Mouse (Mus musculus) mesoderm, embryonic 11.5 days (tissue): ENCODE measurements around the gene Ptprcap.
A peak's percentile ranks its signal among the peaks of the same experiment; 100 is the strongest.

ENCODE experiments used
- DNase-seq: peaks from one replicate; pipeline ENCODE4 v3.0.0-alpha.2; 2012; ENCODE audit warnings: low read depth, low spot score

Ptprcap gene

DNA sequence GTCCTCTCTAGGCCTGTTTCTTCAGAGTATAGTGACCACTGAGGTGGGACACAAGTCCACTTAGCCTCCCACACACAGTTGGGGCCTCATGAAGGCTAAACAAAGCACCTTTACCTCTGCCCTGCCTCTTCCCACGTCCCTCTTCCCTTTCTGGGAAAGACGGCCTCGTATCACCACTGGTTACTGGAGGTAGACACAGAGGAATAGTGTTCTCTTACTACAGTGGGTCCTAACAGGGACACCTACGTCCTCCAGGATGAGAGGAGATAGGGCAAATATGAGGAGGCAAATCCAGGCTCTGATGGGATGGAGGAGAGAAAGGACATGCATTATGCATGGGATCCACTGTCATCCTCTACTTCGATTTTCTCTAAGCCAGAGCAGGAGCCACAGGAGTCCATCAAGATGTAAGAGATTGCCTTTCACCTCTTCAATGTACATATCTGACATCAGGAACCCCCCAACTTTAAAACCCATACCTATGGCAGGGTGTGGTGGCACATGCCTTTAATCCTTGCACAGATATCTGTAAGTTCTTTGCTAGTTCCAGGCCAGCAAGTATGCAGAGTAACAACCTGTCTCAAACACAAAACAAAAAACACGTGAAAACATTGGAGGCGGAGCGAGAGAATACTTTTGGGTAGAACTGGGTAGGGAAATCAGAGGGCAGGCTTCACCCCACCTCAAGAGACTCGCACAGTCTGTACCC lies 5.5 kb upstream of the Ptprcap start:
- no peak for DNase-seq

- DNase-seq: peak; percentile 94
These were observed 5.0 kb upstream of the Ptprcap start, which contains the start of gene Coro1b for GRCm38 (mm10) chr19:4148491-4148806. Gene Coro1b (plus strand): TSS chr19:4148619.

- no peak for DNase-seq
These were observed 4.6 kb upstream of the Ptprcap start for GRCm38 (mm10) chr19:4148819-4149218.

- no peak for DNase-seq
These were observed 4.1 kb upstream of the Ptprcap start for GRCm38 (mm10) chr19:4149283-4149682.

GRCm38 (mm10) chr19:4149764-4150461 lies 3.5 kb upstream of the Ptprcap start:
- DNase-seq: no peak

GRCm38 (mm10) chr19:4150567-4151487 lies 2.6 kb upstream of the Ptprcap start:
- DNase-seq: no peak

DNA sequence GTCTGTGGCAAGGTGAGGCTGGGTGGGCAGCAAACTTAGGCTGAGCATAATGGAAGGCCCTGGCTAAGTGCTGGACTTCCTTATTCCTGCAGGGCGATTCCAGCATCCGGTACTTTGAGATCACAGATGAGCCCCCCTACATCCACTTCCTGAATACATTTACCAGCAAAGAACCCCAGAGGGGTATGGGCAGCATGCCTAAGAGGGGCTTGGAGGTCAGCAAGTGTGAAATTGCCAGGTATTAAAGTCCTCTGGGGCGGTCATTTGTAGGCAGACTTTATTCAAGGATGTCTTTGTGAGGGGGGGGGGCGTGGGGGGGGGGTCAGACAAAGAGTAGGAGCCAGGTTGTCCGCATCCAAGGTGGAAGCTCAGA lies 1.9 kb upstream of the Ptprcap start:
- DNase-seq: no peak

DNA sequence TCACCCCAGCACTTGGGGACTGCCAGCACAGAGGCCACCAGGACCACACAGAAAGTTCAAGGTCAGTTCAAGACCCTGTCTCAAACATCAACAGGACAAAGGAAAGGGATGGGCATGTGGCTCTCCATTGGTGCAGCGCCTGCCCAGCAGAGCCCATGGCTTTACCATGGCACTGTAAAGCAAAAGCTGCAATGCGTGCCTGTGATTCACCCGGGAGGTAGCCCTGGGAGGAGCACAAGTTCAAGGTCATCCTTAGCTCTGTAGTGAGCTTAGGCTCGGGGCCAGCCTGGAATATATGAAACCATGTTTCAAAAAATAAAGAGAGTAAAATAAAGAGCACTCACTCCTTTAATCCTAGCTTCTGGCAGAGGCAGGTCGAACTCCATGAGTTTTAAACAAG lies 1.5 kb upstream of the Ptprcap start:
- DNase-seq: no peak

DNA sequence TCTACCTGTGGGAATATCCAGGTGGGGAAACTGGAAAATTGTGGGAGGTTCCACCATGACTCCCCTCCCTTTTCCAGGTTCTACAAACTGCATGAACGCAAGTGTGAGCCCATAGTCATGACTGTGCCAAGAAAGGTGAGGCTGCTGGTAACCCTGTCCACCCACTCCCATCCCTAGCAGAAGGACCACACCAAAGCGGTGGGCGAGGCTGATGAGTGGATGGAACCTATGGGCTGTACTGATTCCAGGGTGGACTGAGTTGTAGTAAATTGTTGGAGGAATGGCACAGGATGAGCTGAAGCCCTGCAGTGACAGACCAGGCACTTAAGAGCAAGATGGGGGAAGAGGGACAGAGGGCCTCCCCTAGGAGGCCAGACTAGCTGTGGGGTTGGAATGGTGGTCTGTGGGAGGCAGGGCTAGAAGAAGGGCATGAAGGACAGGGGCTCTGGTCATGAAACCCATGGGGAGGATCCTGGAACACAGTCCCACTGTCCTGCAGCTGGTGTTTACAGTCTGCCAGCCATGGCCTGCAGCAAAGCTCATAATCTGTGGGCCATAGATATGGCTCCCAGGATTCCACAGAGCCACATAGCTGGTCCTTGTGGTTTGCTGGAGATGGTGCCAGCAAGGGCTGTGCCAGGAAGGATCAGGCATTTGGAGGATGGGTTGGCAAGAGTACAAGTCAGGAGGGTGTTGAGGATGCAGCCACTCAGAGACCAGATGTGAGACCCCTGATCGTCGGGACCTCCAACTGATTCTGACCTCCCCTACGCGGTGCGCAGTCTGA lies 766 bp upstream of the Ptprcap start:
- DNase-seq: no peak

- no peak for DNase-seq
These were observed 1.2 kb downstream of the Ptprcap start for GRCm38 (mm10) chr19:4154437-4155222.

DNA sequence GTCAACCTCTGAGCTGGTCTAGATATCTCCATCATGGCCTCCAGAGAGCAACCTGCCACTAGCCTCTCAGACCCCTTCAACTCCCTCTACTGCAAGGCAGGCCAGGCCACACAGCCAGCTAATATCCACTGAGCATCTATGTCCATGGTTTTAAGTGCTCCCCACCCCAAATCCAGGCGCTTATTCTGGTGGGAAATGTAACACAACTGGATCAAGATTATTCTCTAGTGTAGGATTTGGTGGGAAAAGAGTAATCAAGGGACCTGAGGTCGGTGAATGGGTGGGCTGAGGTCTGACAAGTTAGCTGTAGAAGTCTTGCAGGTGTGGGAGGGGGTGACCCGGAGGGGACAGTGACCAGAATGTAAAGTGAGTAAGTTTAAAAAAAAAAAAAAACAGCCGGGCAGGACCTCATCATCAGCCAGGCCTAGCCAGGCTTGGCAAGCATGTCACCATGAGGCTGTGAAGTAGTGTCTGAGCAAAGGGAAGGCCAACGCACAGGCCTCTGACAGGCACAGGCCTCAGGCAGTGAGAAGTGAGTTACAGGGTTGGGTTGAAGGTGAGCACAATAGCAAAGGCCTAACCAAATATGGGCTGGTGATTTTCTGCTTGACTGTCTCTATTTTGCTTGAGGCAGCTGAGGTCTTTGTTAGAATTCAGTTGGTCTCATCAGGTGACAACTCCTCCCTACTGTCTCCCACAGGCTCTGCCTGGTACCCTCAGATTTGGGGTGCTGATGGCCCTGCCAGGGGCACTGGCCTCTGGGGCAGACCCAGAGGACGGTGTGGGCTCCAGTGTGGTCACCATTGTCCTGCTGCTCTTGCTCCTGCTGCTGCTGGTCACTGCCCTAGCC lies 2.0 kb downstream of the Ptprcap start:
- DNase-seq: no peak

DNA sequence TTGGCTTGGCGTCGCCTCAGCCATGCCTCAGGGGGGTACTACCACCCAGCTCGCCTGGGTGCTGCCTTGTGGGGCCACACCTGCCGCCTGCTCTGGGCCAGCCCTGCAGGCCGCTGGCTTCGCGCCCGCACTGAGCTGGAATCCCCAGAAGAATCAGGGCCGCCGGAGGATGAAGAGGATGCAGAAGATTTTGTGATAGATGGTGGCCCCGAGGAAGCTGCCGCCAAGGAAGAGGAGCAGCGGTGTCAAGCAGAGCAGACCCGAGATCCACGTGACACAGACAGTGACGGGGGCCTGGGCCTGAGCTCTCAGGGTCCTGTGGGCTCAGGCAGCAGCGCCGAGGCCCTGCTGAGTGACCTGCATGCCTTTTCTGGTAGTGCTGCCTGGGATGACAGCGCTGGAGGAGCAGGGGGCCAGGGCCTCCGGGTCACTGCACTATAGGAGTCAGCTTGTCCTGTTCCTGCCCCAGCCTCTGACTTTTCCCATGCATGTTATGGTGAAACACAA lies 2.7 kb downstream of the Ptprcap start:
- no peak for DNase-seq

DNA sequence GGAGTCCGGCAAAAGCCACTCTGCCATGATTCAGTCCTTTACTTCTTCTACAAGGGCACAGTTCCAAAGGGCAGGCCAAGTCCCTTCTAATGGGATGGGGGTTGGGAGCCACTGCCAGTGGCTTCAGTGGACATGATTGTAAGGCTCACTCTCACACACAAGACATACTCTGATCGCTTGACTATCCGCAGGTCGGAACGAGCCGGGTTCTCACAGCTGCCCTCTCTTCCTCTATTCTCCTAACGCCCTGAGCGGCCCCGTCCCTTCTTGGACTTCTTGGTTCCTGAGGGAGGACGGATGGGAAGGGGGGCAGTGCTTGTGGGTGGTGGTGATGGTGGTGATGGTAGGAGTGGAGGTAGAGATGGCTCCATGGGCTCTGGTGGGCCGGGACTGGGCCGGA lies 3.4 kb downstream of the Ptprcap start:
- DNase-seq: no peak

DNA sequence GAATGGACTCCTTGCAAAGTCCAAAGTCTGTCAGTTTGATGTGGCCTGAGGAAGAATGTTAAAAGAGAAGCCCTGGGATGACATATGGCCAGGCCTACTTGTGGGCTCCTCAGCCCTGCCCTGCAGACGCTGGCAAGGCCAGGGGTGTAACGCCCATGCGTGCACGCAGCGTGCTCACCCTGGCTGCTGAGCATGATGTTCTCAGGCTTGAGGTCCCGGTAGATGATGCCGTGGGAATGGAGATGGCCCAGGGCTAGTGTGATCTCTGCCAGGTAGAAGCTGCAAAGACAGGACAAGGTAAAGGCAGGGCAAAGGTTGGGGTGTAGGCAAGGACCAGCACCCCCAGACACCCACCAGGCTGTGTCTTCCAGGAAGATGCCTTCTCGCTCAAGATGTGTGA lies 5.6 kb downstream of the Ptprcap start:
- DNase-seq: no peak

- DNase-seq: peak; percentile 97
These were observed 9.5 kb downstream of the Ptprcap start, which contains the start of gene Rps6kb2 for GRCm38 (mm10) chr19:4162646-4163542. Gene Rps6kb2 (minus strand): TSS chr19:4163354.

GRCm38 (mm10) chr19:4163543-4163887 lies 10.1 kb downstream of the Ptprcap start:
- DNase-seq: no peak

GRCm38 (mm10) chr19:4164100-4164499 lies 10.7 kb downstream of the Ptprcap start:
- DNase-seq: no peak

- no peak for DNase-seq
These were observed 11.3 kb downstream of the Ptprcap start for GRCm38 (mm10) chr19:4164721-4165120.
